Mouse (Mus musculus): ENCODE data around the gene Ms4a4c.
"Not testable (repeated sequence)": the region's sequence is repeated elsewhere in the genome, so short reads cannot be mapped to it uniquely, and the experiment has no call there.

The Ms4a4c gene

DNA sequence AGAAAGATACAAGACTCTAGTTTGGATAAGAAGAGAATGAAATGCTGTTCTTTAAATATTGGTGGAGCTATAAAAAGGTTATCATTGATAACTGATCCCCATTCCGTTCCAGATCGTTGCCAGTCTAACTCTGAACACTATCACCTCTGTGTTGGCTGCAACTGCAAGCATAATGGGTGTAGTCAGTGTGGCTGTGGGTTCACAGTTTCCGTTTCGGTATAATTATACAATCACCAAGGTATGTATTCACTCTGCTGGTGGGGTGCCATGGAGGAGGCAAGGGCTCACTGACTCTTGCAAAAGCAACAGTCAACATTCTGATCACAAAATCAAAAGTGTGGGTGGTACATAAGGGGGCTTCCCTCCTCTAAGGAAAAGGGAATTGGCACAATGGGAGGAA, 54.5 kb downstream of the Ms4a4c start:
- DNase-seq (ENCODE audit: low read depth, low spot score) = not testable (repeated sequence)

DNA sequence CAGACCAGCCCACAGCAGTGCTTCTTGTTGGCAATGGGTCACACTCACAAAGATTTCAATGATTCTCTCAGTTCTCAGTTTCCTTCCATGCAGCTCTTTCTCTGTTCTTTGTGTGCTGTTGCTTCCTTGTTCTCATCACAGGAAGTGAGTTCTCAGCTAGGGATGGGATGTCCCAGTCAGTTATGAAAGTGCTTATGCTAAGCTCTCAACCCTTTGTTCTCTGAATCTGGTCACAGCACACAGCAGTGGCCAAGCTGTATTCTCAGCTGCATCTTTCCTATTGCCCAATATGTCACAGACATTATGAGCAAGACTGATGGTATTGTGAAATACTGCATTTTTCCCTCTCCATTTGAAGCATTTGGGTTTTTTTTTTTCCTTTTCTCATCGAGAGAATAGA, 60.2 kb downstream of the Ms4a4c start:
- not testable (repeated sequence) for DNase-seq (ENCODE audit: low read depth, low spot score)

DNA sequence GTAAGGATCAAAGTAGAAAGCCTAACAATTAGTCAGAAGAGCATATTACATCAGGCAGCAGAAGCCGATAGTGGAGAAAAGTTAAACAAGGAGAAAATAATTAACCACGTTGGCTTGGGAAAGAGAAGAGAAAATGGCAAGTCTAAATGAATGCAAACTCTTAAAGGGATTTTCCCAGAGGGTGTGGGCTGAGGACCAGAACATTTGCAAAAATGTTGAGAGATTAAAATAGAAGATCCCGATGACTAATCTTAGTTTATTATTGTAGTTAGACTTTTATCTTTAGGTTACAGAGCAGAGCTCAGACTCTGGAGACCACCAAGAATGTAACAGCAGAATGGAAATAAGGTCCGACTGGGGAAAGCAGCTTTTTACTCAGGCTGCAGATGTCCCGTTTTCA, 61.9 kb downstream of the Ms4a4c start:
- DNase-seq (ENCODE audit: low read depth, low spot score) = peak; percentile 31

DNA sequence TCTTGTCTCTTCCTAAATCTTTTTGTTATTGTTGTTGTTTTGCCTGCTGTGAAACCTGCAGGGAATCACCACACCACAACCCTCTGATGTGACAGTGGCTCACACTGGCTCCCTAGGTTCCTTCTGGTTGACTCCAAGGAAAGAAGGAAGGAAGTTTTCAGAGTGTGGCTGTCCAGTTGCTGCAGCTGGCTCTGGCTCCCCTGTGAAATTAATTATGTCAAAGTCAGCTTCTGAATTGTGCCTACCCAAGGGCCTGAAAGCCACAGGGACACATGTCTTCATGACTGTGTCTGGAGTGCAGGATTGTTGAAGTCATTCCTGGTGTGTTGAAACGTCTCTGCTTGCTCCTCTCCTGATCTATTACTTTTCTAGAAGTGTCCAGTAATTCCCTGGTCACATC, 63.8 kb downstream of the Ms4a4c start:
- DNase-seq (ENCODE audit: low read depth, low spot score) = not testable (repeated sequence)

DNA sequence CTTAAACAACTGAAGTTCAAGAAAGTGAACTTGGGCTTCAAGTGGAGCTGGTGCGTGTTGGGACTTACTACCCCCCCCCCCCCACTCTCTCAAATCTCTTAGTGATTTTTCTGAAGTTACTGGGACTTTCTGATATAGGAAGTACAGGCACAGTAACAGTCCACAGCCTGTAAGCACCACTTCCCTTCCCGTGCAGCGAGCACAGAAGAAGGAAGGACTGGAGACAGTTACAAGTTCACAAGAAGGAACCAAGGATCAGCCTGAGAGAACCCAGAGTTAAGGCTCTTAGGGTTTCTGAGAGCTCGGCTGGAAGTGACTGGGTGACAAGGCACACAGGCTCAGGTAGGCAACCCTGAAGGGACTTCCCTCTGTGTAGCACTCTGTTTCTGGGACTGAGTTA, 64.6 kb downstream of the Ms4a4c start, which contains the start of gene Ms4a6c:
TSS of gene Ms4a6c (plus strand) at position 152 of the 400 bp plus-strand sequence.
- not testable (repeated sequence) for DNase-seq (ENCODE audit: low read depth, low spot score)

Measured in brain, adult 2 months (tissue).